Mouse (Mus musculus): ENCODE data around the gene Rbm20. TPM values are rescaled to one million over a fixed set of nuclear protein-coding genes. Genes with fewer than 3 reads are reported as not detected.

The Rbm20 gene
- total and polyA plus RNA-seq, 2 experiments from 2014 or later: 1.4 to 3.4 TPM

GRCm38 (mm10) chr19:53851826-53852698, 175.0 kb downstream of the Rbm20 start:
- H3K27ac ChIP-seq (ENCODE audit: low read depth, low read length): peak overlapping the region; percentile 82
- peak overlapping the region; percentile 41 for H3K4me2 ChIP-seq (ENCODE audit: low read depth)
- no peaks in the 10 kb centered on the region for H3K9me3 ChIP-seq (ENCODE audit: low read length)
- no peak overlapping the region for H3K4me3 ChIP-seq (ENCODE audit: low read depth, low read length)
- ATAC-seq: peak; percentile 1; the same call in 1 of the 2 replicates
- peak overlapping the region; percentile 35; the same call in 1 of the 2 replicates for H3K9ac ChIP-seq
- DNase-seq: no peak
- H3K4me1 ChIP-seq (ENCODE audit: insufficient read depth): peaks cover 51% of the 10 kb centered on the region
- H3K36me3 ChIP-seq (ENCODE audit: insufficient read depth): no peaks in the 10 kb centered on the region
- WGBS: 37% methylated on average over 14 of the region's 14 CpGs
- no peaks in the 10 kb centered on the region for H3K27me3 ChIP-seq (ENCODE audit: insufficient read depth, low read length)
- TF ChIP-seq CTCF (IDR thresholded peaks at IDR 0.05; ENCODE audit: low read depth): no peak

- H3K4me1 ChIP-seq (ENCODE audit: insufficient read depth): peaks cover 54% of the 10 kb centered on the region
Measured at GRCm38 (mm10) chr19:53852699-53853451, 175.8 kb downstream of the Rbm20 start.

GRCm38 (mm10) chr19:53854978-53855377, 177.9 kb downstream of the Rbm20 start:
- Histone ChIP-seq H3K27ac (ENCODE audit: low read depth, low read length) (no peak overlapping the region), H3K4me2 (ENCODE audit: low read depth) (no peak overlapping the region), H3K4me3 (ENCODE audit: low read depth, low read length) (no peak overlapping the region), H3K36me3 (ENCODE audit: insufficient read depth) (no peaks in the 10 kb centered on the region), H3K9me3 (ENCODE audit: low read length) (no peaks in the 10 kb centered on the region), H3K9ac (no peak overlapping the region), H3K4me1 (ENCODE audit: insufficient read depth) (peaks cover 52% of the 10 kb centered on the region), H3K27me3 (ENCODE audit: insufficient read depth, low read length) (no peaks in the 10 kb centered on the region)
- DNase-seq: no peak
- TF ChIP-seq CTCF (IDR thresholded peaks at IDR 0.05; ENCODE audit: low read depth): no peak
- 63% methylated on average over 4 of the region's 4 CpGs for WGBS
- ATAC-seq: no peak

More at GRCm38 (mm10) chr19:53852699-53853451, 175.8 kb downstream of the Rbm20 start:
- peak; percentile 88 for ATAC-seq
- Histone ChIP-seq H3K9me3 (ENCODE audit: low read length) (no peaks in the 10 kb centered on the region), H3K36me3 (ENCODE audit: insufficient read depth) (no peaks in the 10 kb centered on the region), H3K27me3 (ENCODE audit: insufficient read depth, low read length) (no peaks in the 10 kb centered on the region), H3K9ac (peak overlapping the region; percentile 35; the same call in 1 of the 2 replicates), H3K27ac (ENCODE audit: low read depth, low read length) (peak overlapping the region; percentile 82), H3K4me2 (ENCODE audit: low read depth) (peak overlapping the region; percentile 41), H3K4me3 (ENCODE audit: low read depth, low read length) (no peak overlapping the region)
- TF ChIP-seq CTCF (IDR thresholded peaks at IDR 0.05; ENCODE audit: low read depth): no peak
- 6% methylated on average over 15 of the region's 15 CpGs for WGBS
- DNase-seq: peak; percentile 90

GRCm38 (mm10) chr19:53855781-53856180, 178.7 kb downstream of the Rbm20 start:
- DNase-seq (no peak), ATAC-seq (no peak)
- Histone ChIP-seq H3K9ac (no peak overlapping the region), H3K27me3 (ENCODE audit: insufficient read depth, low read length) (no peaks in the 10 kb centered on the region), H3K4me3 (ENCODE audit: low read depth, low read length) (no peak overlapping the region), H3K4me2 (ENCODE audit: low read depth) (no peak overlapping the region), H3K36me3 (ENCODE audit: insufficient read depth) (no peaks in the 10 kb centered on the region), H3K9me3 (ENCODE audit: low read length) (no peaks in the 10 kb centered on the region), H3K4me1 (ENCODE audit: insufficient read depth) (peaks cover 44% of the 10 kb centered on the region; the same call in 1 of the 2 replicates), H3K27ac (ENCODE audit: low read depth, low read length) (no peak overlapping the region)
- 31% methylated on average over 5 of the region's 5 CpGs for whole genome bisulfite sequencing
- no peak for TF ChIP-seq CTCF (IDR thresholded peaks at IDR 0.05; ENCODE audit: low read depth)

- no peak for TF ChIP-seq CTCF (IDR thresholded peaks at IDR 0.05; ENCODE audit: low read depth)
- WGBS: 35% methylated on average over 9 of the region's 9 CpGs
- H3K27me3 ChIP-seq (ENCODE audit: insufficient read depth, low read length): no peaks in the 10 kb centered on the region
- H3K27ac ChIP-seq (ENCODE audit: low read depth, low read length): 0 out of 2 replicates have a peak overlapping the region, but pooled peaks have one; percentile 46
- H3K4me1 ChIP-seq (ENCODE audit: insufficient read depth): peaks cover 43% of the 10 kb centered on the region; the same call in 1 of the 2 replicates
- H3K36me3 ChIP-seq (ENCODE audit: insufficient read depth): no peaks in the 10 kb centered on the region
- no peak overlapping the region for H3K4me2 ChIP-seq (ENCODE audit: low read depth)
- H3K9me3 ChIP-seq (ENCODE audit: low read length): no peaks in the 10 kb centered on the region
- no peak overlapping the region for H3K4me3 ChIP-seq (ENCODE audit: low read depth, low read length)
- no peak for ATAC-seq
- DNase-seq: no peak
- H3K9ac ChIP-seq: no peak overlapping the region
Measured at GRCm38 (mm10) chr19:53856794-53857193, 179.7 kb downstream of the Rbm20 start.

- no peak overlapping the region for H3K9ac ChIP-seq
- H3K36me3 ChIP-seq (ENCODE audit: insufficient read depth): no peaks in the 10 kb centered on the region
- no peak for TF ChIP-seq CTCF (IDR thresholded peaks at IDR 0.05; ENCODE audit: low read depth)
- H3K9me3 ChIP-seq (ENCODE audit: low read length): no peaks in the 10 kb centered on the region
- no peak overlapping the region for H3K27ac ChIP-seq (ENCODE audit: low read depth, low read length)
- WGBS: 75% methylated on average over 6 of the region's 6 CpGs
- no peak for ATAC-seq
- H3K4me1 ChIP-seq (ENCODE audit: insufficient read depth): peaks cover 35% of the 10 kb centered on the region; the same call in 1 of the 2 replicates
- DNase-seq: no peak
- H3K27me3 ChIP-seq (ENCODE audit: insufficient read depth, low read length): no peaks in the 10 kb centered on the region
- no peak overlapping the region for H3K4me3 ChIP-seq (ENCODE audit: low read depth, low read length)
- no peak overlapping the region for H3K4me2 ChIP-seq (ENCODE audit: low read depth)
Measured at GRCm38 (mm10) chr19:53857962-53858361, 180.9 kb downstream of the Rbm20 start.

All from forebrain, postnatal 0 days (tissue).